Mouse (Mus musculus): Measurements from ENCODE around the gene Bpi. TPM values are rescaled to one million over a fixed set of nuclear protein-coding genes. Genes with fewer than 3 reads are reported as not detected.
A peak's percentile ranks its signal among the peaks of the same experiment; 100 is the strongest.

The Bpi gene
- 0.17 and 0.21 TPM in 2 replicates for total RNA-seq (2012; rRNA removed)
- 0.46 and 0.81 TPM in 2 replicates for total RNA-seq (2014; rRNA removed)
- 0.14 and 0.51 TPM in 2 replicates for polyA plus RNA-seq (2012; ENCODE audit: insufficient read length, low read depth)

DNA sequence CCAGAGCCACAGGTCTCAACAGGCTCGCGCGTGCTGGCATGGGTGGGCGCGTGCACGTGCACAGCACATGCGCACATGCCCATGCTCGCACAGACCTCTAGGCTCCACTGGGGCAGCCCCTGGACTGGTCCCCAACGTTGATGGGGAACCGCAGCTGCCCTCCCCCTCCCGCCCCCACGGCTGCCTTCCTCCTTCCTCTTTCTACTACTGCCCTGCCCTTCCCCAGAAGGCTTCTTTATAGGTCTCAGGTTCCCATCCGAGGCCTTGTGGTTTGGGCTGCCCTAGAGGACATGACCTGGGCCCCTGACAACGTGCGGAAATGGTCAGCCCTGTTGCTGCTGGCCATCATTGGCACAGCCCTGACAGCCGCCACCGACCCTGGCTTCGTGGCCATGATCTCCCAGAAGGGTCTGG lies at the start of gene Bpi:
TSS of gene Bpi (plus strand) at position 90 of the 414 bp plus-strand sequence.
- Histone ChIP-seq H3K36me3 (replicated peaks in 1 of 2; ENCODE audit: control insufficient read depth in 1 of 2, insufficient read depth in 1 of 2, low read length in 1 of 2) (no peaks in the 10 kb centered on the region), H3K9ac (ENCODE audit: insufficient read depth, low read depth) (no peak within 1 kb of the TSS), H3K27me3 (replicated peaks) (peaks cover 1% of the 10 kb centered on the region), H3K27ac (ENCODE audit: insufficient read depth, low read depth) (no peak within 1 kb of the TSS), H3K9me3 (replicated peaks; ENCODE audit: low read length) (no peaks in the 10 kb centered on the region), H3K4me3 (replicated peaks in 1 of 3; ENCODE audit: low read depth in 2 of 3, low read length in 2 of 3, poor library complexity in 1 of 3) (peak within 1 kb of the TSS in 2 of 3 experiments; percentile 14 to 43), H3K4me1 (ENCODE audit: control insufficient read depth in 1 of 2, insufficient read depth in 2 of 2) (peaks cover 7 to 53% of the 10 kb centered on the region in 2 experiments), H3K4me2 (ENCODE audit: insufficient read depth, low read depth, poor library complexity, severe bottlenecking) (peak within 1 kb of the TSS; percentile 79), H3K79me2 (replicated peaks; ENCODE audit: control insufficient read depth, extremely low read depth, insufficient read depth, poor library complexity, severe bottlenecking) (no peaks in the 10 kb centered on the region)
- DNase-seq (ENCODE audit: extremely low read depth): peak; percentile 77
- in situ Hi-C loops (cut with MboI; ENCODE audit: low pct_ligation_motif_present, low pct_unique_long_range_greater_than_20kb, low sequenced_read_pairs): loop anchor here (5.0 kb wide), 1 partner anchor 41 kb away; no protein-coding TSS in a partner anchor
- TF ChIP-seq HCFC1 (IDR thresholded peaks at IDR 0.05; ENCODE audit: low read depth, low read length): no peak
- peak; percentile 85; the same call in 1 of the 2 replicates for TF ChIP-seq MAZ (IDR thresholded peaks at IDR 0.05; ENCODE audit: low read depth, low read length)
- no peak for TF ChIP-seq SIN3A (IDR thresholded peaks at IDR 0.05; ENCODE audit: low read length)
- peak; percentile 85 for TF ChIP-seq TBP (conservative IDR thresholded peaks at IDR 0.05; ENCODE audit: low read depth, low read length)
- TF ChIP-seq IRF4 (IDR thresholded peaks at IDR 0.05; ENCODE audit: low read depth, low read length): peak; percentile 67
- TF ChIP-seq CTCF (conservative IDR thresholded peaks at IDR 0.05 in 1 of 2, IDR thresholded peaks at IDR 0.05 in 1 of 2; ENCODE audit: low read depth in 2 of 2, low read length in 2 of 2): no peak
- no peak for TF ChIP-seq POLR2A (IDR thresholded peaks at IDR 0.05; ENCODE audit: low read depth, low read length)
- TF ChIP-seq TCF12 (IDR thresholded peaks at IDR 0.05; ENCODE audit: low read depth, low read length): peak; percentile 59
- TF ChIP-seq NRF1 (IDR thresholded peaks at IDR 0.05; ENCODE audit: low read depth, low read length): peak; percentile 85
- TF ChIP-seq ETS1 (conservative IDR thresholded peaks at IDR 0.05; ENCODE audit: low read depth, low read length): peak; percentile 51; the same call in 1 of the 2 replicates
- 0 out of 2 replicates have a peak, but pooled peaks have one; percentile 42 for TF ChIP-seq MYC (IDR thresholded peaks at IDR 0.05; ENCODE audit: low read depth, low read length)
- peak; percentile 83 for TF ChIP-seq MAX (IDR thresholded peaks at IDR 0.05; ENCODE audit: low read length)
- no peak for TF ChIP-seq USF1 (IDR thresholded peaks at IDR 0.05; ENCODE audit: low read depth, low read length)
- TF ChIP-seq ZMIZ1 (IDR thresholded peaks at IDR 0.05; ENCODE audit: low read depth, low read length): no peak
- no peak for TF ChIP-seq ZKSCAN1 (IDR thresholded peaks at IDR 0.05; ENCODE audit: borderline replicate concordance, low read depth, low read length)
- no peak for TF ChIP-seq JUN (IDR thresholded peaks at IDR 0.05; ENCODE audit: insufficient read depth, low read depth, low read length)
- TF ChIP-seq ZNF384 (IDR thresholded peaks at IDR 0.05; ENCODE audit: low read depth, low read length): no peak; the same call in 1 of the 2 replicates
- no peak; the same call in 1 of the 2 replicates for TF ChIP-seq EP300 (IDR thresholded peaks at IDR 0.05; ENCODE audit: low read length)
- no peak for TF ChIP-seq NELFE (IDR thresholded peaks at IDR 0.05; ENCODE audit: low read depth, low read length)
- TF ChIP-seq USF2 (conservative IDR thresholded peaks at IDR 0.05; ENCODE audit: low read depth, low read length): no peak
- TF ChIP-seq ELF1 (IDR thresholded peaks at IDR 0.05; ENCODE audit: low read depth, low read length): peak; percentile 63
- TF ChIP-seq MAFK (IDR thresholded peaks at IDR 0.05; ENCODE audit: insufficient replicate concordance, low read length): no peak
- no peak for TF ChIP-seq GABPA (IDR thresholded peaks at IDR 0.05; ENCODE audit: insufficient replicate concordance, low read depth, low read length)
- TF ChIP-seq MEF2A (IDR thresholded peaks at IDR 0.05; ENCODE audit: borderline replicate concordance, low read depth, low read length): peak; percentile 43; the same call in 1 of the 2 replicates
- TF ChIP-seq ZC3H11A (IDR thresholded peaks at IDR 0.05; ENCODE audit: low read depth, low read length): no peak
- TF ChIP-seq UBTF (IDR thresholded peaks at IDR 0.05; ENCODE audit: low read depth, low read length): peak; percentile 98
- TF ChIP-seq RAD21 (IDR thresholded peaks at IDR 0.05; ENCODE audit: low read depth, low read length): no peak
- TF ChIP-seq CHD1 (IDR thresholded peaks at IDR 0.05; ENCODE audit: low read depth, low read length): no peak
- TF ChIP-seq CHD2 (IDR thresholded peaks at IDR 0.05; ENCODE audit: low read length): peak; percentile 43; the same call in 1 of the 2 replicates
- TF ChIP-seq BHLHE40 (IDR thresholded peaks at IDR 0.05; ENCODE audit: low read depth, low read length): peak; percentile 99
- dilution Hi-C loops (cut with MboI; ENCODE audit: extremely low pct_ligation_motif_present, extremely low pct_unique_long_range_greater_than_20kb, low sequenced_read_pairs): no loop called here

All from CH12.LX (cell line).